Mouse (Mus musculus) cerebellum, postnatal 36 days (tissue): Measurements from ENCODE around the gene Tbc1d22b.
A peak's percentile ranks its signal among the peaks of the same experiment; 100 is the strongest.
"Not testable (repeated sequence)": the region's sequence is repeated elsewhere in the genome, so short reads cannot be mapped to it uniquely, and the experiment has no call there.

Experiments
- DNase-seq, 2 experiments: peaks; one replicate each; pipeline ENCODE4 v3.0.0; 2021 to 2022; ENCODE audit warnings: mixed read lengths in 2 of 2

The Tbc1d22b gene

GRCm38 (mm10) chr17:29599051-29599450 lies 49.5 kb downstream of the Tbc1d22b start:
- peak; percentile 48 for DNase-seq

- DNase-seq: peak in 1 of 2 experiments; percentile 32
Measured at GRCm38 (mm10) chr17:29599537-29599936, 50.0 kb downstream of the Tbc1d22b start.

DNA sequence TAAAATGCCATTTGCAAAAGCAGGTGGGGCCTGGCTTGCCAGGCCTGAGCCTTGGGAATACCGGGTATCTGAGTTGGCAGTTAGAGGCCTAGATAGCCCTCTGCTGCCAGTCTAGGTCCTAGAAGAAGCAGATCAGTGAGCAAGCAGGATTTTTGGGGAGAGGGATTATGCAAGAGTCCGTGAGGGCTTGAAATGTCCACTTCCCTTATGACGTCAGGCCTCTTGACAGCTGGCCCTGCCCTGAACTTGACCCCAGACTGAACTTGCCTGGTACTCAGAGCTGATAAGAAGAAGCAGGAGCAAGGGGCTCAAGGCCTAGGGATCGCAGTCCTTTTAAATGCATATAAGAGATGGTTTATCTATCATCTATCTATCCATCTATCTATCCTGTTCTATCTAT lies 51.8 kb downstream of the Tbc1d22b start:
- DNase-seq: no peak

DNA sequence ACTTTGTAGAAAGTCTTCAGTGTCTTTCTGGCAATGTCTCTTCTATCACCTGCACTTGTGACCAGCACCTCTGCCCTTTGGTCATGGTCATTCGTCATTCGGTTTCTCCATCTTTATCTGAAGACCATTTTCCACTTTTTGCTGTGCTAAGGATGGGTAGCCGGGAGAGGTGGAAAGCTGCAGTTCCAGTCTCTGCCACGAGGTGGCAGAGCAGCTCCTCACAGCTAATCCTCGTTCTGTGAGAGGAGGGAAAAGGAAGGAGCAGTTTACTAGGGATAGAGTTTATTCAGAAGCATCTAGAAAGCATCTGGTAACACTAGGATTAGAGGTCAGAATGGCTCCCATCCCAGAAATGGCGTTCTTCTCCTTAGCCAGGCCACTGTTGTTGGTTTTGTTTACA lies 53.7 kb downstream of the Tbc1d22b start:
- peak; percentile 87 to 88 for DNase-seq

GRCm38 (mm10) chr17:29613453-29613852 lies 63.9 kb downstream of the Tbc1d22b start:
- not testable (repeated sequence) for DNase-seq

- peak; percentile 94 to 96 for DNase-seq
Measured at GRCm38 (mm10) chr17:29614115-29615023, 64.8 kb downstream of the Tbc1d22b start, which contains the start of the genes Rnf8 and Gm28043. Rnf8 (plus strand) TSS chr17:29614790. Gm28043 (plus strand) TSS chr17:29614876.

DNA sequence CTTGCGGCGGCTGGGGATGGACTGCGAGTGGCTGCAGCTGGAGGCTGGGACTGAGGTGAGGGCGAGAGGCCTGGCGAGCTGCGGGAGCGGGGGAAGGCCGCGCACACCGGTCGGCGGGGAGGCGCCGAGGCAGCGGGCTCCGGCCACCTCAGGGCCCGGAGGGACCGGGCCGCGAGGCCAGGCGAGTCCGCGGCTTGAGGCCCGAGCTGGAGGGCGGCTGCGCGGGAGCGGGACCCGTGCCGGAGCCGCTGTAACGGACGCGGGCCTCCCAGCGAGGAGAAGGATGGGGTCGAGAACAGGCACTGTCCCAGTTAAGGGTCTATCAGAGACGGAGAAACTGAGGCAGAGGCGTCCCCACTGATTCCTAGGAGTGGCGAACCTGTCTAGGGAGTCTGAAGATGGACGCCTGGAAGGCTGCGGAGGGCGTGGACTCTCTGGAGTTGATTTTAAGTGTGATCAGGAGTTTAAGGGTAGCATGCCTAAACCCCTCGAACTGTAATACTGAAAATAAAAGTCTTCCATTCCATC lies 65.5 kb downstream of the Tbc1d22b start:
- DNase-seq: no peak

DNA sequence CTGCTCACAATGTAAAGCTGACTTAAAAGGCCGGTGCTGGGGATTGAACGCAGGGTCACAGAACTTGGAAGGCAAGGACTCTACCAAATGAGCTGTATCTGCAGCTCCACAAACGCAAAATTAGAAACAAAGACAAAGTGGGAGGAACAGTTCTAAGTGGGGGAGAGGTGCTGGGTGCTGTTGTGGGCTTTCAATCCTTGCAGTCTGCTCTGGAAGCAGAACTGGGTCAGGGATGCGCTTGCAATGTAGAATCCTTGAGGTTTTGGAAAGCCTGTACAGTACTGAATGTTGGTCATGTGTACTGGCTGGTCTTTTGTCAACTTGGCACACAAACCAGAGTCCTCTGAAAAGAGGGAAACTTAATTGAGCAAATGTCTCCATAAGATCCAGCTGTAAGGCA lies 66.0 kb downstream of the Tbc1d22b start:
- no peak for DNase-seq

DNA sequence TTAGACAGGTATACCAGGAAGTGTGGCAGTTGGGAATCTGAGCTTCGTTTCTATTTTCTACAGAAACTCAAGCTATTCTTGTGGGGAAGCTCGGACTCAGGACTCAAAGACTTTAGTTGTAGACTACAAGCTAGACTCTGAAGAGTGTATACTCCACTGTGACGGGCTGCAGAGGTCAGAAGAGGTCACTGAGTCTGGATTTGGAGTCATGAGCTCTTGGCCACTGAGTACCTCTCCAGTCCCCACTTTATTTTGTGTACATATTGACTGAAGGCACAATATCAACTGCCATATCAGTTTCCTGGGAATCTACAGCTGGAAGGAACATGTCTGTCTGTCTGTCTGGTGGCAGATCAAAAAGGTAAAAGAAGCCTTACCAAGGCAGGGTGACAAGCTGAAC lies 69.6 kb downstream of the Tbc1d22b start:
- no peak for DNase-seq

DNA sequence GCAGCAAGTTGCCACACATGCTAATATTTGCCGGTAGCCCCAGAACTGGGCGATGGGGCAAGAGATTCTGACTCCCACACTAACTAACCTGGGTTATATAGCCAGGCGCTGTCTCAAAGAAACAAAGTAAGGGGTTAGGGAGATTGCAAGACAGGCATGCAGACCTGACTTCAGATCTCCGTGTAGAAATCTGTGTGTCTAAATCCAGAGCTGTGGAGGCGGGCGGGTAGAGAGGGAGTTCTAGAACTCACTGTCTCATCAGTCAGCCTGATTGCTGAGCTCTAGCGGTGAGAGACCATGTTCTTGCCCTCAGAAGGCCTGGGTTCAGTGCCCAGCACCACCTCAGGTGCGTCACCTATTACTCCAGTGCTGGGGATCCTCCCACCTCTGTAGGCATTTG lies 73.9 kb downstream of the Tbc1d22b start:
- no peak for DNase-seq

DNA sequence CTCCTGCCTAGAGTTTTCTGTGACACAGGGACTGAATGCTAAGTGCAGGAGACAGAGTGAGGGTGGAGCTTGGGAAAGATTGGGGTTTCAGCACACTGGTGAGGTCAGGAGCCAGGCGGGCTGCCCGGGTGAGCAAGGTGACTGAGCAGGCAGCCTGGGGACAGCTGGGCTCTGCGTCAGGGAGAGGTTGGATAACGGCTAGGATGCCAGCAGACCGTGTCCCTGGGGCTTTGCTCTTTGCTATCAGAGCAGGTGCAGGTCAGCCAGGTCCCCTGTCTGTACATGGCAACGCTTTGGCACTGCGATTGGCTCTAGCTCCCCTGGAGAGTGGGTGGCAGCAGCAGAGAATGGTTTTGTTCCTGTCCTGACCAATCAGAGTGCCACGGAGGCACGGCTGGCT lies 77.7 kb downstream of the Tbc1d22b start:
- no peak for DNase-seq

- DNase-seq: peak; percentile 46 to 47
Measured at GRCm38 (mm10) chr17:29628946-29629345, 79.4 kb downstream of the Tbc1d22b start.

DNA sequence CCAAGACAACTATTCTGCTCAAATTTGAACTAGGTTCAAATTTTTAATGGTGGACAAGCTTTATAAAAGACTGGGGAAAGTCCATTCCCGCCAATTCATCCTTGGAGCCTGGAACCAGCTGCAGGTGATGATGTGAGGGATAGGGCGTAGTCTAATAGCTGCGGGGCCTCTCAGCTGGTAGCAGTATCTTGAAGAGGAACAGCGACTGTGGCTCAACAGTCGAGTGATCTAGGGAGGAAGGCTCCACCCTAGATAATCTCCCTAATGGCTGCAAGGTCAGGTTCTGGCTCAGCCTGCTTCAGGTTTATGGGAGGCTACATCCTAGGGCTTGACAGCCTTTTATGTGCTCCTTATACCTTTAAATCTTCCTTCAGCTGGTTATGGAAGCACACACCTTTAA lies 80.0 kb downstream of the Tbc1d22b start:
- no peak for DNase-seq

DNA sequence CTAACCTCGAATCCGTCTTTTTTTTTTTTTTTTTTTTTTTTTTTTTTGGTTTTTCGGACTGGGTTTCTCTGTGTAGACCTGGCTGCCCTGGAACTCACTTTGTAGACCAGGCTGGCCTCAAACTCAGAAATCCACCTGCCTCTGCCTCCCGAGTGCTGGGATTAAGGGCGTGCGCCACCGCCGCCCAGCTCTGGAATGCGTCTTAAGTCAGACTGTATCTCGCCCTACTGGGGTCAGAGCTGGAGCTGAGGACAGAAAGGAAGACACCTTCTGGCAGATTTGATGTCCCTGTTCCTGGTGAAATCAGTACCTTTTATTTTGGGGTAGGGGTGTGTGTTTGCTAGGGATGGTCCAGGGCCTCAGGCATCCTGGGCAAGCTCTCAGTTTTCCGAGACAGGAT lies 82.7 kb downstream of the Tbc1d22b start:
- DNase-seq: no peak

DNA sequence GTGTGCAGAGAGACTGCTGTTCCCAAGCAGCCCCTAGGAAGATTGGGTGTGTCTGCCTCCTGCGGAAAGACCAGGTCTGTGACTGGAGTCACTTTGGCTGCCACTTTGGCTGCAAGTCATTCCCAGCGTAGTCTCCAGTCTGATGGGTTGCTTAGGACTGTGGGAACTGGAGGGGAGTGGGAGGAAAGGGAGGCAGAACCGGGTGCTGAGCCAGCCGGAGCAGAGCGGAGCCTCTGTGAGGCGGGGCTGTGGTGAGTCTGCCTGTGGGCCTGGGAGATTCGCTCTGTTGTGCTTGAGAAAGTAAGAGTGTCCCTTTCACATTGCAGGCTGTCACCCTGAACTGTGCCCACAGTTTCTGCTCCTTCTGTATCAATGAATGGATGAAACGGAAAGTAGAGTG lies 85.9 kb downstream of the Tbc1d22b start:
- DNase-seq: no peak

DNA sequence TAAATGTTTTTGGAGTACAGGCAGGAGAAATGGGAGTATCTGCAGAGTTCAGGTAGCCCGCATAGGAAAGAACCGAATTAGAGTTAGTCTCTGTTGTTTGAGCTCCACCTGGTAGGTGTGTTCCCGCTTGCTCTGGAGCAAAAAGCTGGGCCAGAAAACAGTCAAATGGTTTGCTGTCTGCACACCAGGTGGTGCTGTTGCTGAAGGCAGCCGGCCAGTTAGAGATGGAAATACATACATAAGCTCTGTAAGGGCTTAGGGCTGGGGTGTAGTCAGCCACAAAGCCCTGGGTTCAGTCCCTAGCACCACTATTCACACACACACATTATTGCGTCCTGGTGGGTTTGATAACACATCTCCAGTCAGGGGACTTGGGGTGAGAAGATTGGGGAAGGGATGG lies 86.5 kb downstream of the Tbc1d22b start:
- DNase-seq: peak; percentile 75

DNA sequence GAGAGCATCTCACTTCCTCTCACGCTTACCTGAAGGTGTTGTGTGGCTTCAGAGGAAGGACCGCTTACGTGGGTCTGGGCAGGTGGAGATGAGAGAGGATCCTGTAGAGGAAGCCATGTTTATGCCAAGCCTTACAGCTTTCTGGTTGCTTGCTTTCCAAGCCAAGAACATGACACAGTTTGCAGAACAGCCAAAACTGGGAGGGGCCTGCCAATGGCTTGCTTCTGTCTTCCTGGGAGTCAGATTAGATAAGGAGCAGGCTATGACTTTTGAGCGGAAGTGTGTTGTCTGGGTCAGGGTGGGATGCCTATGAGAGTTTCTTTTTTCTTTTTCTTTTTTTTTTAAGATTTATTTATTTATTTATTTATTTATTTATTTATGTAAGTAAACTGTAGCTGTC lies 87.8 kb downstream of the Tbc1d22b start:
- DNase-seq: no peak

DNA sequence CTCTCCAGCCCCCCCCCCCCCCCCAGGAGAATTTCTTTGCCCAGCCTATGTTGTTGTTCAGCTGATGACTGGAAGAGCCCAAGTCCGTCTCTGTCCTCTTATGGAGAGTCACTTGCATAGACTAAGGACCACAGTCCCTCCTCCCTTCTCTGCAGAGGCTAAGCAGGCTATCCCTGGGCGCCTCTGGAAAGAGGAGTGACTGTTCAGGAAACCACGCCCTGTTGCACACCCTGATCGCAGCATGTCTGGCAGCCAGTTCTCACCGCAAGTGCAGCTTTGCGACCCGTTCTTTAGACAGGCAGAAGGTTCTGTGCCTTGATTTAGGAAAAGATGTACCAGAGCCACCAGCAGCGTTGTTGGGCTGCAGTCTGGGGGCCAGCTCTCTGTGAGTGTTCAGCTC lies 88.3 kb downstream of the Tbc1d22b start:
- DNase-seq: no peak

DNA sequence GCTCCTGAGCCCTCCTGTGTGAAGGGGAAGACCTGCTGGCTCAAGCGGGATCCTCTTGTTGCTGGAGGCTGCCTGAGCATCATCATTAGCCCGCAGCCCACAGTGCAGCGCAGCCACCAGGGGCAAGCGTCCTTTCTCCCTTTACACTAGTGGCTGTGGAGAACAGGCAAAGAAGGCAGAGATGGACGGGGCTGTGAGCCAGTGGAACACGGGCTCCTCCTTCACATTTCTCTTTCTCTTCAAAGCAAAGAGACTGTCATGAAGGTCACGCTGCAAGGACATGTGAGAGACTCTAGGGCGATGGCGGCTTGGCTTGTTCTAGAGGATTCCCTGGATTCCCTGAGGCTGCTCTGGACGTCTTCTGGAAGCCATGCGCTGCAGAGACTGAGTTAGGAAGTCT lies 91.4 kb downstream of the Tbc1d22b start:
- DNase-seq: no peak

DNA sequence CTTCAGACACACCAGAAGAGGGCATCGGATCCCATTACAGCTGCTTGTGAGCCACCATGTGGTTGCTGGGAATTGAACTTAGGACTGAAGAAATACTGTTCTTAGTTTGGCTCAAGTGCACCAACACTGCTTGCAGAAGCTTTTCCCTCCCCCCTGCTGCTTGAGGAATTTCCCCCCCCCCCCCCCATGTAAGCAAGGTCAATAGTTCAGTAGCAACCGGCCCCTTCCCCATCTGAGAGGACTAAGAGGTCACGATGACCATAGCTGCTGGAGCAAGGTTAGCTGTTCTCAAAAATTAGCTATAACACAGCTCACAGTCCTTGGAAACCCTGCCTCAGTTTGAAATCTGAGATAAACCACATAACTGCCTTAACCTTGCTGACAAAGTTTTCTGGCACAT lies 92.6 kb downstream of the Tbc1d22b start:
- DNase-seq: no peak
